Mouse (Mus musculus) common myeloid progenitor, adult 5-6 weeks (primary cell): ENCODE results near the gene Gm14139. TPM values are rescaled to one million over a fixed set of nuclear protein-coding genes. Genes with fewer than 3 reads are reported as not detected.
"Not testable (repeated sequence)": the region's sequence is repeated elsewhere in the genome, so short reads cannot be mapped to it uniquely, and the experiment has no call there.

ENCODE experiments used
- ATAC-seq: replicated peaks from 2 replicates; pipeline ENCODE4 v1.8.0; 2016; ENCODE audit warnings: low read depth, mild to moderate bottlenecking, moderate TSS enrichment, inconsistent platforms; ENCODE audit not compliant: poor library complexity, severe bottlenecking
- total RNA-seq: library from RNA; stranded (forward); fragments of 200-1000, 187-1606 nt; gene quantifications from 2 replicates; pipeline ENCODE4 v1.2.3, GENCODE M21; 2017

Gm14139 gene
- total RNA-seq: not detected in 2 replicates

DNA sequence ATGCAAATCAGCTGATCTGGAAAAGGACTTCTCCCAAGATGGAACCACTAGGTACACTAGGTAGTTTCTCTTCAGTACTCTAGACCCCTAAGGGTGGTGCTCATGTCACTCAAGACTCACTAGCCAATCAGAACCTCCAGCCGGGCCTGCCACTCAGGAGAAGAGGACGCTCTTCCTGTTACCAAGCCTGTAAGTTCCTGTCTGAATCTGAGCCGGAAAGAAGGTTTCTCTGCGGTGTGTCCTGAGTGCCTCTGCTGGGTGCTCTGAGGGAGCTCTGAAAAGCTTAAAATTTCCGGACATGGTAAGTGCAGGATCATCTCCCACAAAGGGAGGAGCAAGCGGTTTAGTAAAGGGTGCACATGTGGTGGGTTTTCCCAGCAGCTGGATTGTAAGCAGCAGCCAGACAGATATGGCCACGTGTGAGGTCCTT is at the start of gene Gm14139:
Gene Gm14139 (plus strand): TSS at position 186 of the 430 bp plus-strand sequence.
- ATAC-seq: not testable (repeated sequence)

GRCm38 (mm10) chr2:150132002-150132401 is 49.6 kb upstream of the Gm14139 start:
- ATAC-seq: not testable (repeated sequence)

GRCm38 (mm10) chr2:150132773-150133172 is 48.8 kb upstream of the Gm14139 start:
- no peak for ATAC-seq

GRCm38 (mm10) chr2:150136435-150136897 is 45.1 kb upstream of the Gm14139 start, which contains the start of gene Zfp120:
Gene Zfp120, minus strand, starts transcription at chr2:150136708.
- peak; percentile 96 for ATAC-seq

GRCm38 (mm10) chr2:150166703-150167102 is 14.9 kb upstream of the Gm14139 start:
- no peak for ATAC-seq

DNA sequence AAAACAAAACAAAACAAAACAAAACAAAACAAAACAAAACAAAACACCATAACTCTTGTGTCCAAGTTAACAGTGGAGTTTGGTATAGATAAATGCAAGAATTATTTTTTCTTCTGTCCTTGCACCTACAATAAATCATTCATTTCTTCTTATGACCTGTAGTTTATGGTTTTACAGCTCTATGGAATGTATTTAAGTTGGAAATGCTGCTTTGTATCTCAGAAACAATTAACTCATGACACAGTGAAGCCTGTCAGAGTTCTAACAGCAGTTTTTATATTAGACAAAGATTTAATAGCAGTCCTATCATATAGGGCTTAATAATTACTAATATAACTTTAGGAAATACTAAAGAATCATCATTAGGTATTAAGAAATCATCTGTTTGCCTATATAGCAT is 7.7 kb upstream of the Gm14139 start:
- no peak for ATAC-seq

DNA sequence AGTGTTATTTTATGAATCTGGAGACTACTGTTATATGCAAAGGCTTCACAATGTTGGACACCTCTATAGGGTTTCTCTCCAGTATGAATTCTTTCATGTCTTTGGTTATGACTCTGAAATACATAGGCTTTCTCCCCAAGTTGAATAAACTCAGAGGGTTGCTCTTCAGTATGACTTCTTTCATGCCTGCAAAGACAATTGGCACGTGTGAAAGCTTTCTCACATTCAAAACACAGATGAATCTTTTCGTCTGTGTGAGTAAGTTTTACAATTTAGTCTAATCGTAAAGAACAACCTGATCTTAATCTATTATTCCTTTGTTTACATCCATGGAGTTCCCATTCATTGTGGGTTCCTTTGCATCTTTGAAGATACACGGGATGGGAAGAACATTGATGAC is 2.0 kb upstream of the Gm14139 start, which contains the start of gene Gm10770:
Gene Gm10770 (minus strand): TSS at position 101 of the 400 bp plus-strand sequence.
- not testable (repeated sequence) for ATAC-seq

DNA sequence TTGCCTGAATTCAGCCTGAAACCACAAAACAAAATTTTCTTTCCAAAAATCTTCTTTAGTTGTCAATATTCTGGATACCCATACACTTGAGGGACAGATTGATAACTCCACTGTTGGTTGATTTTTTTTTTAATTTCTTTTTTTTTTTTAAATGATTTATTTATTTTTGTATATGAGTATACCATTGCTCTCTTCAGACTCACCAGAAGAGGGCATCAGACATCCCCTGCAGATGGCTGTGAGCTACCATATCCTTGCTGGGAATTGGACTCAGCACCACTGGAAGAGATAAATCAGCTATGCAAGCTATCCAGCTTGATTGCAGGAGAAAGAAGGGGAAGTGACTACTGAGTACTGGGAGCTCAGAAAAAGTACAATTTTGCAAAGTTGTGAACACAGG is 509 bp upstream of the Gm14139 start:
- not testable (repeated sequence) for ATAC-seq

DNA sequence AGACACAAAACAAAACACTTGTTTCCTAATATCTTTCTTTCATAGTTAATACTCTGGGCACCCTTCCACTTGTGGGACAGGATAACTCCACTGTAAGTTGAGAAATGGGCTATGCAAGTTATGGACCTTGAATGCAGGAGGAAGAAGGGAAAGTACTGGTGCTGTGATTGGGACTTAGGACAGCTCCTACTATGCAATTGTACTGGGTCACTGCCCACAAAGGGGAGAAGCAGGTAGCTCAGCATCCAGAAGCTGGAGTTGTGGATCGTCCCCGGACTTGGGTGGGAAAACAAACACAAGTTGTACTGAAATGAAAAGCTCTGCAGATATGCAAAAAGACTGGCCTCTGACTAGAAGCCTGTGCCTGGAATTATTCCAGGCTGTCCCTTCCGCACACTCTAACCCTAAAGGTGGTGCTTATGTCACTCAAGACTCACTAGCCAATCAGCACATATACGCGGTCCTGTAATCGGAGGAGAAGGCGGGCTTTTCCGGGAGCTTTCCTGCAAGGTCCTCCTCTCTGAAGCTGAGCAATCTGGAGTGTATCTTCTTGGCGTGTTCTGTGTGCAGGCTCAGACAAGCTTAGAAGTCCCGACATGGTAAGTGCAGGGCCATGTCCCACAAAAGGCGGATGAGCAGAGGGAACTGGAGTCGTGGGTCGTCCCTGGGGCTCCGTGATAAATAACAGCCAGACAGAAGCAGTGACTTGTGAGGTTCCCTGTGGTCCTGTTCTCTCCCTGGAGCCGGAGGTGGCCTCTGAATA is 36.2 kb downstream of the Gm14139 start, which contains the start of gene Zfp937:
Gene Zfp937 (plus strand): TSS at position 474 of the 763 bp plus-strand sequence.
- peak; percentile 99 for ATAC-seq

- not testable (repeated sequence) for ATAC-seq
These were observed 36.8 kb downstream of the Gm14139 start for GRCm38 (mm10) chr2:150218363-150218725.

DNA sequence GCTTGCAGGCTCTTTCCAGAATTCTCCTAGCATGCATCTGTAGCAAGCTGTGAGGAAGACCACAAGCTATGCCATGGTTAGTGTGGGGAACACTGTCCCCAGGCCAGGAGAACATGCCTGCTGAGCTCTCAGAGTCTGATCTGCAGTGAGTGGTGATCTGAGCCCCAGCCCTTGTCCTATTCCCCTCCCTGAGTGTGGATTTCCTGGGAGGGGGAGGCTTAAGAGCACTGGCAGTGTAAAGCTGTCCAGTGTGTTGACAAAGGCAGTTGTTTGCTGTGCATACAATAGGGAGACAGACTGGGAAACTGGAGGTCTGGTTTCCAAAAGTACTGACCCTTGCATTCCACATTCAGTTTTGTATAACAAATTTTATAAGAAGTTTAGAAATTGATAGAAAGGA is 41.7 kb downstream of the Gm14139 start:
- ATAC-seq: not testable (repeated sequence)

Other genes starting within 250 kb of the Gm14139 start
- 23.1 and 24.7 TPM in 2 replicates for gene Zfp120, start 45.0 kb upstream of the Gm14139 start, total RNA-seq
- gene Gm10770, start 2.1 kb upstream of the Gm14139 start, total RNA-seq: not detected in 2 replicates
- 4.7 and 5.5 TPM in 2 replicates for gene Zfp937, start 36.3 kb downstream of the Gm14139 start, total RNA-seq
- 6.7 and 15.1 TPM in 2 replicates for gene Gm21994, start 73.8 kb downstream of the Gm14139 start, total RNA-seq
- not detected in 2 replicates for gene Gm14124, start 75.8 kb downstream of the Gm14139 start, total RNA-seq
- 10.5 and 15.8 TPM in 2 replicates for gene Gm10130, start 141.9 kb downstream of the Gm14139 start, total RNA-seq
- gene 3300002I08Rik, start 181.0 kb downstream of the Gm14139 start, total RNA-seq: 3.9 and 12.6 TPM in 2 replicates